Mouse (Mus musculus) stomach, postnatal 0 days (tissue): ENCODE measurements at regions not wholly inside any gene's neighbourhood (a gene's known extent, or its start where the extent isn't known, plus 50 kb on each side); places are given as distances from the start of the nearest gene placed in this dataset.

ENCODE experiments used
- ATAC-seq: fragments of 200-750 bp; cut with Nextera tagmentation; 2 replicates; pipeline ENCODE4 v1.8.0; 2017; ENCODE audit not compliant: low FRiP score, low TSS enrichment
- DNase-seq: peaks from one replicate; pipeline ENCODE4 v3.0.0-alpha.2; 2016; ENCODE audit warnings: low spot score
- H3K27ac ChIP-seq: fragments of 300-500 bp; sonication (generic); replicated peaks from 2 replicates; pipeline ENCODE4 v1.5.1; 2014; ENCODE audit warnings: mild to moderate bottlenecking, control low read depth
- H3K27me3 ChIP-seq: fragments of 300-500 bp; sonication (generic); 2 replicates; pipeline ENCODE4 v1.6.1; 2014; ENCODE audit warnings: low read length; ENCODE audit not compliant: control insufficient read depth, insufficient read depth
- H3K36me3 ChIP-seq: fragments of 300-500 bp; sonication (generic); 2 replicates; pipeline ENCODE4 v1.6.1; 2014; ENCODE audit warnings: low read length, mixed read lengths; ENCODE audit not compliant: control insufficient read depth, insufficient read depth
- H3K4me1 ChIP-seq: fragments of 300-500 bp; sonication (generic); replicated peaks from 2 replicates; pipeline ENCODE4 v1.6.1; 2014; ENCODE audit warnings: antibody characterized with exemption; ENCODE audit not compliant: control insufficient read depth, insufficient read depth
- H3K4me2 ChIP-seq: fragments of 300-500 bp; sonication (generic); replicated peaks from 2 replicates; pipeline ENCODE4 v1.6.1; 2014; ENCODE audit warnings: low read depth, mild to moderate bottlenecking, control low read depth, moderate library complexity
- H3K4me3 ChIP-seq: fragments of 300-500 bp; sonication (generic); 2 replicates; pipeline ENCODE4 v1.5.1; 2014; ENCODE audit warnings: low read depth, low read length, control low read depth
- H3K9ac ChIP-seq: fragments of 300-500 bp; sonication (generic); 2 replicates; pipeline ENCODE4 v1.6.1; 2014; ENCODE audit warnings: mild to moderate bottlenecking, low read length, control low read depth, mixed read lengths
- H3K9me3 ChIP-seq: fragments of 300-500 bp; sonication (generic); 2 replicates; pipeline ENCODE4 v1.6.1; 2016; ENCODE audit warnings: low read length; ENCODE audit not compliant: control insufficient read depth
- CTCF ChIP-seq: IDR thresholded peaks from 2 replicates; pipeline ENCODE4 v1.5.1; 2016; ENCODE audit warnings: antibody characterized with exemption, low read depth, mild to moderate bottlenecking, moderate library complexity
- EP300 ChIP-seq: optimal IDR thresholded peaks from 2 replicates; pipeline ENCODE3; 2016; ENCODE audit warnings: antibody characterized with exemption
- WGBS: fragments of 180-500 bp; shearing (Covaris S2); extraction: QIAGEN DNeasy Blood & Tissue Kit; methylation state at CpG from one replicate; pipeline ENCODE4 v1.1.7; 2014; 5-methylcytosine and 5-hydroxymethylcytosine counted together

- 56% methylated on average over 1 of the region's 1 CpGs for WGBS
- no peak overlapping the region for H3K27ac ChIP-seq
- no peaks in the 10 kb centered on the region for H3K36me3 ChIP-seq
- no peak for DNase-seq
- no peak for ATAC-seq
- no peaks in the 10 kb centered on the region for H3K27me3 ChIP-seq
- H3K9ac ChIP-seq = no peak overlapping the region
- H3K4me2 ChIP-seq = no peak overlapping the region
- TF ChIP-seq CTCF (no peak), EP300 (no peak)
- H3K4me3 ChIP-seq = no peak overlapping the region
- H3K4me1 ChIP-seq = no peaks in the 10 kb centered on the region
- no peaks in the 10 kb centered on the region for H3K9me3 ChIP-seq
Measured at GRCm38 (mm10) chr13:97832448-97832847, 72.0 kb upstream of the Gm10260 start.

GRCm38 (mm10) chr13:97831839-97832238, 71.4 kb upstream of the Gm10260 start:
- H3K4me2 ChIP-seq = no peak overlapping the region
- TF ChIP-seq CTCF = no peak
- no peak for TF ChIP-seq EP300
- no peaks in the 10 kb centered on the region for H3K27me3 ChIP-seq
- DNase-seq (no peak), ATAC-seq (no peak)
- WGBS = 56% methylated on average over 5 of the region's 5 CpGs
- no peaks in the 10 kb centered on the region for H3K36me3 ChIP-seq
- H3K4me1 ChIP-seq = no peaks in the 10 kb centered on the region
- H3K9ac ChIP-seq = no peak overlapping the region
- H3K27ac ChIP-seq = no peak overlapping the region
- no peak overlapping the region for H3K4me3 ChIP-seq
- no peaks in the 10 kb centered on the region for H3K9me3 ChIP-seq

- TF ChIP-seq CTCF (no peak), EP300 (no peak)
- 46% methylated on average over 5 of the region's 5 CpGs for WGBS
- H3K4me1 ChIP-seq = no peaks in the 10 kb centered on the region
- no peak overlapping the region for H3K4me3 ChIP-seq
- H3K27ac ChIP-seq = no peak overlapping the region
- no peak overlapping the region for H3K4me2 ChIP-seq
- H3K27me3 ChIP-seq = no peaks in the 10 kb centered on the region
- no peak for DNase-seq
- no peak overlapping the region for H3K9ac ChIP-seq
- no peak for ATAC-seq
- H3K36me3 ChIP-seq = no peaks in the 10 kb centered on the region
- H3K9me3 ChIP-seq = no peaks in the 10 kb centered on the region
Measured at GRCm38 (mm10) chr13:97829558-97829957, 69.1 kb upstream of the Gm10260 start.

DNA sequence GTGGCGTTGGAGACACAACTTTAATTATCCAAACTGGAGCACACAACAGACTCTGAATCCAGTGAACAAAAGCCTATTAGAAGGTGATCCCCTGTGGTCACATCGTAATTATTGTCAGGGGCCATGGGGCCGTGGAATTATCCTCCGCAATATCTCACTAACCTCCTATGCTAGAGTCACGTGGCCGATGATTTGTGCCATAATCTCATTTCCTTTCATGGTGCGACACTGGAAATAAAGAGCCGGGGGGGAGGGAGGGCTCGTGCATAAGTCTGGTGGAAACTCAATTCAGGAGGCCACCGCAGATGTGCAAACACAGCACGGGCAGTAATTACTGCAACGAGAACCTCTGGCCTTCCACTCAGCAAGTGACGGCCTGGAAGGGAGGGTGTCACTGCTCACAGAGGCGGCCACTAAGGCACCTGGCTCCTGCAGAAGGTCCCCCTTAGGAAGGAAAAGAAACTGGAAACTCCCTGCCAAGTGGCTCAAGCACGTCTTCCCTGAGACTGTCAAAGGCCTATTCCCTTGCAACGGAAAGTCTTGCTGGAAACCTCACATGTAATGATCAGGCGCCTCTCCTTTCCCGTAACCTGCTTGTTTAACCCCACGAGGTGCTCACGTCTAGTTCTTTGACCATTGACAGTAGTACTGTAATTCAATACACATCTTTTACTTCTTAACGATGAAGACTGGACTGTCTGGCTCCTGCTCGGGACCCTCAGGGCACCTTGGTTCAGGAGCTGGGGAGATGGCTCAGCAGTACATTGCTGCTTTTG, 65.6 kb upstream of the Gm10260 start:
- Histone ChIP-seq H3K27ac (no peak overlapping the region), H3K9ac (no peak overlapping the region), H3K9me3 (no peaks in the 10 kb centered on the region), H3K4me2 (no peak overlapping the region), H3K4me1 (no peaks in the 10 kb centered on the region), H3K27me3 (no peaks in the 10 kb centered on the region), H3K4me3 (no peak overlapping the region), H3K36me3 (no peaks in the 10 kb centered on the region)
- TF ChIP-seq EP300 (no peak), CTCF (no peak)
- WGBS = 47% methylated on average over 22 of the region's 22 CpGs
- ATAC-seq (peak; percentile 29; the same call in 1 of the 2 replicates), DNase-seq (peak; percentile 46)

DNA sequence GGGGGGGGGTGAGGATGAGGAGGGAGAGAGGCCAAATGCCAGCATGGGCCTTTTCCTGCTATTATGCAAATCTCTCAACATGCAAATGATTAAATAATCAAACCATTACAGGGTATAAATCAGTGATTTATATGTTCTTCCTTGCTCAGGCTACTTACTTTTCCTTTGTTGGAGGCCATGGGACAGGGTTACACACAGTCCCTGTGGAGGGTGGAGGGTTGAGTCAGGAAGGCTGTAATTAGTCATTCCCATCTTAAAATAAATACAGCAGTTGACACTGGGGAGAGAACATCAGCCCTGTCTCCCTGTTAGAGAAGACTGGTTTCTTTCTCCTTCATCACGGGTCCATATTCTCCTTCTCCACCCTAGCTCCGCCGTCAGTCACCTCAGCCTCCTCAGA, 64.9 kb upstream of the Gm10260 start:
- no peak for TF ChIP-seq EP300
- TF ChIP-seq CTCF = no peak
- no peak overlapping the region for H3K4me3 ChIP-seq
- DNase-seq = no peak
- H3K4me1 ChIP-seq = no peaks in the 10 kb centered on the region
- no peaks in the 10 kb centered on the region for H3K27me3 ChIP-seq
- ATAC-seq = no peak
- no peaks in the 10 kb centered on the region for H3K9me3 ChIP-seq
- no peak overlapping the region for H3K27ac ChIP-seq
- 65% methylated on average over 3 of the region's 3 CpGs for WGBS
- no peak overlapping the region for H3K4me2 ChIP-seq
- no peaks in the 10 kb centered on the region for H3K36me3 ChIP-seq
- H3K9ac ChIP-seq = no peak overlapping the region

GRCm38 (mm10) chr13:97824071-97824716, 63.8 kb upstream of the Gm10260 start:
- TF ChIP-seq EP300 (no peak), CTCF (no peak)
- no peak for ATAC-seq
- Histone ChIP-seq H3K36me3 (no peaks in the 10 kb centered on the region), H3K4me2 (peak overlapping the region; percentile 44), H3K9ac (peak overlapping the region; percentile 35; the same call in 1 of the 2 replicates), H3K4me3 (no peak overlapping the region), H3K4me1 (no peaks in the 10 kb centered on the region), H3K9me3 (no peaks in the 10 kb centered on the region), H3K27ac (no peak overlapping the region), H3K27me3 (no peaks in the 10 kb centered on the region)
- WGBS = 38% methylated on average over 20 of the region's 20 CpGs
- peak; percentile 9 for DNase-seq
